21 mouse cellular contexts compared by ENCODE assay signal in the genomic region with DNA sequence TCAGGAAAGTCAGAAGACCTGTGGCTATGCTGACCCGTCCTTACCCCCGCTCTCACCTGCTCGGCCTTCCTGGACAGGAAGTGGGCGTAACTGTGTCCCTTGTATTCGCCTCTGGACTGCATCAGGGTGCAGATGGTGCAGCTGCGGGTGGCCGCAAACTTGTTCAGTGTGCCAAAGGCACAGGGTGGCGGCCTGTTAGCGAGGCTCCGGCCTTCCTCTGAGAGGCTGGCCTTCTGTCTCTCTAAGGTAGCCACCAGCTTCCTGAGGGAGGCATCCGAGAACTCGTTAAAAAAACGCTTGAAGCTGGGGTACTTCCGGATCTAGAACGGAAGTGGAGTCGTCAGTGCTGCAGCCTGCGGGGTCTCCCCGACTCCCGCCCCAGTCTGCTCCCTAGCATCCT. TPM values are rescaled to one million over a fixed set of nuclear protein-coding genes. Genes with fewer than 3 reads are reported as not detected.
DNase-seq lines count a peak whose midpoint lies in the region; ATAC-seq and TF ChIP-seq lines count a peak whose summit lies in the region.
"Had no signal": no experiment of that assay in that cellular context is flagged by ENCODE, and none has a peak within 500 bp of the region (broad histone marks: within the 10 kb centered on the region; RNA-seq: fewer than 3 reads in every experiment).

No protein-coding gene starts in this region.

- TF ChIP-seq CTCF in stomach, postnatal 0 days (IDR thresholded peaks at IDR 0.05; ENCODE audit: low read depth), result no peak

- H3K27me3 ChIP-seq in midbrain, embryonic 12.5 days, result no peaks in the 10 kb centered on the region
- H3K27me3 ChIP-seq in midbrain, embryonic 13.5 days, result no peaks in the 10 kb centered on the region
- H3K27me3 ChIP-seq in stomach, postnatal 0 days (ENCODE audit: control insufficient read depth, insufficient read depth, low read length), result no peaks in the 10 kb centered on the region
- H3K27me3 ChIP-seq: lung, embryonic 15.5 days; neural tube, embryonic 15.5 days; Patski had no signal

- no peaks in the 10 kb centered on the region for H3K36me3 ChIP-seq in midbrain, embryonic 12.5 days
- no peaks in the 10 kb centered on the region for H3K36me3 ChIP-seq in midbrain, embryonic 13.5 days
- no peaks in the 10 kb centered on the region for H3K36me3 ChIP-seq in ES-E14 (ENCODE audit: control insufficient read depth, insufficient read depth, low read length, poor library complexity, severe bottlenecking)
- H3K36me3 ChIP-seq in stomach, postnatal 0 days (ENCODE audit: control insufficient read depth, insufficient read depth, low read length), result no peaks in the 10 kb centered on the region
- H3K36me3 ChIP-seq: lung, embryonic 15.5 days; neural tube, embryonic 15.5 days had no signal

- in situ Hi-C loops in ES-E14 (cut with MboI; ENCODE audit: low sequenced_read_pairs in 2 of 2, unreplicated experiment in 2 of 2), result no loop called here

- H3K9me3 ChIP-seq in midbrain, embryonic 12.5 days, result no peaks in the 10 kb centered on the region
- no peaks in the 10 kb centered on the region for H3K9me3 ChIP-seq in midbrain, embryonic 13.5 days
- no peaks in the 10 kb centered on the region for H3K9me3 ChIP-seq in ES-E14 (ENCODE audit: control insufficient read depth, insufficient read depth, low read depth, low read length)
- no peaks in the 10 kb centered on the region for H3K9me3 ChIP-seq in stomach, postnatal 0 days (ENCODE audit: control insufficient read depth, low read length)
- H3K9me3 ChIP-seq: lung, embryonic 15.5 days; neural tube, embryonic 15.5 days had no signal

- H3K4me2 ChIP-seq in midbrain, embryonic 12.5 days (replicated peaks), result no peak overlapping the region
- H3K4me2 ChIP-seq in midbrain, embryonic 13.5 days (replicated peaks), result no peak overlapping the region
- no peak overlapping the region for H3K4me2 ChIP-seq in stomach, postnatal 0 days (replicated peaks; ENCODE audit: low read depth)
- H3K4me2 ChIP-seq: hindbrain, embryonic 14.5 days; lung, embryonic 15.5 days; neural tube, embryonic 15.5 days had no signal

- H3K9ac ChIP-seq in midbrain, embryonic 12.5 days (replicated peaks), result no peak overlapping the region
- H3K9ac ChIP-seq in midbrain, embryonic 13.5 days (replicated peaks), result no peak overlapping the region
- H3K9ac ChIP-seq in ES-E14 (ENCODE audit: insufficient read depth, low read depth, low read length, poor library complexity, severe bottlenecking), result peak overlapping the region; percentile 23; the same call in 1 of the 2 replicates
- no peak overlapping the region for H3K9ac ChIP-seq in stomach, postnatal 0 days (ENCODE audit: low read length)
- H3K9ac ChIP-seq: hindbrain, embryonic 14.5 days; lung, embryonic 15.5 days; neural tube, embryonic 15.5 days had no signal

- H3K4me3 ChIP-seq in midbrain, embryonic 12.5 days, result no peak overlapping the region
- no peak overlapping the region for H3K4me3 ChIP-seq in midbrain, embryonic 13.5 days (replicated peaks)
- peak overlapping the region; percentile 27 to 31 for H3K4me3 ChIP-seq in ES-E14 (ENCODE audit: insufficient read depth in 1 of 2, low read depth in 1 of 2, low read length in 2 of 2, poor library complexity in 1 of 2, severe bottlenecking in 1 of 2)
- no peak overlapping the region for H3K4me3 ChIP-seq in stomach, postnatal 0 days (ENCODE audit: low read depth, low read length)
- H3K4me3 ChIP-seq: lung, embryonic 15.5 days; neural tube, embryonic 15.5 days had no signal

- ATAC-seq in midbrain, embryonic 12.5 days (ENCODE audit: low FRiP score, low read depth), result no peak
- ATAC-seq in midbrain, embryonic 13.5 days, result no peak
- ATAC-seq in stomach, postnatal 0 days (ENCODE audit: low FRiP score, low TSS enrichment), result peak; percentile 35; the same call in 1 of the 2 replicates
- ATAC-seq: intestine, postnatal 0 days; Patski had no signal

- peaks cover 10% of the 10 kb centered on the region for H3K4me1 ChIP-seq in midbrain, embryonic 12.5 days
- peaks cover 15% of the 10 kb centered on the region for H3K4me1 ChIP-seq in midbrain, embryonic 13.5 days (replicated peaks)
- H3K4me1 ChIP-seq in ES-E14 (ENCODE audit: control insufficient read depth in 2 of 2, insufficient read depth in 2 of 2, low read length in 2 of 2, poor library complexity in 1 of 2), result peaks cover 9 to 14% of the 10 kb centered on the region in 2 experiments
- no peaks in the 10 kb centered on the region for H3K4me1 ChIP-seq in stomach, postnatal 0 days (replicated peaks; ENCODE audit: control insufficient read depth, insufficient read depth)
- H3K4me1 ChIP-seq: lung, embryonic 15.5 days had no signal

- no peak for TF ChIP-seq EP300 in stomach, postnatal 0 days (optimal IDR thresholded peaks at IDR 0.05)

- 0 out of 2 replicates have a peak overlapping the region, but pooled peaks have one; percentile 15 for H3K27ac ChIP-seq in midbrain, embryonic 12.5 days (replicated peaks)
- H3K27ac ChIP-seq in midbrain, embryonic 13.5 days, result no peak overlapping the region
- H3K27ac ChIP-seq in ES-E14 (ENCODE audit: insufficient read depth, low read depth, low read length, poor library complexity, severe bottlenecking), result no peak overlapping the region
- no peak overlapping the region for H3K27ac ChIP-seq in stomach, postnatal 0 days (replicated peaks)
- H3K27ac ChIP-seq: hindbrain, embryonic 14.5 days; lung, embryonic 15.5 days; neural tube, embryonic 15.5 days had no signal

- 84% methylated on average over 19 of the region's 19 CpGs for WGBS in midbrain, embryonic 12.5 days
- 83% methylated on average over 19 of the region's 19 CpGs for WGBS in midbrain, embryonic 13.5 days
- WGBS in stomach, postnatal 0 days, result 72% methylated on average over 19 of the region's 19 CpGs

- DNase-seq in ES-E14 (ENCODE audit: low read depth, low spot score), result no peak
- DNase-seq in cerebellum, adult 8-10 months, result peak; percentile 64
- no peak for DNase-seq in stomach, postnatal 0 days (ENCODE audit: low spot score)
- no peak for DNase-seq in spleen, adult 12 weeks (ENCODE audit: low spot score)
- DNase-seq in gastrocnemius, postnatal 4 days (ENCODE audit: low spot score in 2 of 2), result no peak
- DNase-seq: kidney, postnatal 10 days had no signal

TF ChIP-seq in ES-E14, 5 proteins besides CTCF, POLR2A, EP300 and RAD21:
- TF ChIP-seq ZC3H11A (IDR thresholded peaks at IDR 0.05; ENCODE audit: borderline replicate concordance, low read depth, low read length) (no peak), HCFC1 (IDR thresholded peaks at IDR 0.05; ENCODE audit: borderline replicate concordance, insufficient read depth, low read length) (no peak), MAFK (IDR thresholded peaks at IDR 0.05; ENCODE audit: insufficient read depth, low read depth, low read length) (no peak), CHD2 (IDR thresholded peaks at IDR 0.05; ENCODE audit: low read depth, low read length) (no peak), ZNF384 (IDR thresholded peaks at IDR 0.05; ENCODE audit: low read depth, low read length) (no peak)

RNA-seq across cellular contexts. Expression of a gene that starts 15.7 kb away (rescaled TPM):
- polyA plus RNA-seq in midbrain, embryonic 12.5 days (2016; fragmentation: Nextera tagmentation; extraction: Ambion mirVana), result 0.15 and 0.26 TPM in 2 replicates
- 0.44 and 1.1 TPM in 2 replicates for polyA plus RNA-seq in midbrain, embryonic 13.5 days (2015; fragmentation: Nextera tagmentation; extraction: Ambion mirVana)
- total RNA-seq in ES-E14 (2012; rRNA removed), result 1.2 and 1.4 TPM in 2 replicates
- polyA plus RNA-seq in stomach, postnatal 0 days (2015; fragmentation: Nextera tagmentation; extraction: Ambion mirVana), result 1.2 and 2.2 TPM in 2 replicates
- under 1 TPM; 0.56 to 0.57 TPM for total RNA-seq in gastrocnemius, postnatal 4 days (2021)

RNA-seq across cellular contexts. Expression of a gene that starts 41.2 kb away (rescaled TPM):
- polyA plus RNA-seq in midbrain, embryonic 12.5 days (2016; fragmentation: Nextera tagmentation; extraction: Ambion mirVana), result not detected in 2 replicates
- not detected in 2 replicates for polyA plus RNA-seq in midbrain, embryonic 13.5 days (2015; fragmentation: Nextera tagmentation; extraction: Ambion mirVana)
- total RNA-seq in ES-E14 (2012; rRNA removed), result 0.05 and 0.27 TPM in 2 replicates
- polyA plus RNA-seq in stomach, postnatal 0 days (2015; fragmentation: Nextera tagmentation; extraction: Ambion mirVana), result 12.7 TPM in 2 replicates
- total RNA-seq in gastrocnemius, postnatal 4 days (2021), result not detected
- total RNA-seq: liver, adult 2 months; megakaryocyte-erythroid progenitor cell, adult 5-6 weeks had no signal
- polyA plus RNA-seq: forebrain, embryonic 11.5 days; heart, embryonic 14.5 days; hindbrain, embryonic 14.5 days; liver, adult 2 months; lung, embryonic 15.5 days; Patski had no signal

RNA-seq across cellular contexts. Expression of a gene that starts 44.2 kb away (rescaled TPM):
- 0.30 TPM in 1 of 2 replicates, not detected in the other for polyA plus RNA-seq in midbrain, embryonic 12.5 days (2016; fragmentation: Nextera tagmentation; extraction: Ambion mirVana)
- polyA plus RNA-seq in midbrain, embryonic 13.5 days (2015; fragmentation: Nextera tagmentation; extraction: Ambion mirVana), result not detected in 2 replicates
- 0.36 and 1.4 TPM in 2 replicates for total RNA-seq in ES-E14 (2012; rRNA removed)
- polyA plus RNA-seq in stomach, postnatal 0 days (2015; fragmentation: Nextera tagmentation; extraction: Ambion mirVana), result 0.18 TPM in 1 of 2 replicates, not detected in the other
- total RNA-seq in gastrocnemius, postnatal 4 days (2021), result not detected
- total RNA-seq: left cerebral cortex, postnatal 14 days; liver, adult 2 months; megakaryocyte-erythroid progenitor cell, adult 5-6 weeks had no signal
- polyA plus RNA-seq: embryonic facial prominence, embryonic 14.5 days; frontal cortex, adult 2 months; heart, embryonic 14.5 days; hindbrain, embryonic 14.5 days; intestine, postnatal 0 days; liver, adult 2 months; neural tube, embryonic 15.5 days; Patski; urinary bladder, adult 2 months had no signal

RNA-seq across cellular contexts. Expression of a gene that starts 52.3 kb away (rescaled TPM):
- 115 and 116 TPM in 2 replicates for polyA plus RNA-seq in midbrain, embryonic 12.5 days (2016; fragmentation: Nextera tagmentation; extraction: Ambion mirVana)
- polyA plus RNA-seq in midbrain, embryonic 13.5 days (2015; fragmentation: Nextera tagmentation; extraction: Ambion mirVana), result 97.3 and 97.9 TPM in 2 replicates
- 39.6 and 46.9 TPM in 2 replicates for total RNA-seq in ES-E14 (2012; rRNA removed)
- 37.6 and 38.3 TPM in 2 replicates for polyA plus RNA-seq in stomach, postnatal 0 days (2015; fragmentation: Nextera tagmentation; extraction: Ambion mirVana)
- 10 to 100 TPM; 60.7 to 64.6 TPM for total RNA-seq in gastrocnemius, postnatal 4 days (2021)

Comparison
In these comparisons a context has a peak if more than half of its experiments do, and no peak if none do; other contexts are left out.
1. H3K4me3 ChIP-seq: peak in ES-E14 (2 of 2); none in midbrain, embryonic 12.5 days (single experiment), midbrain, embryonic 13.5 days (single experiment) and stomach, postnatal 0 days (single experiment).
2. RNA of a gene that starts 41.2 kb away (polyA plus RNA-seq): 12.7 TPM in stomach, postnatal 0 days; not detected in midbrain, embryonic 12.5 days and not detected in midbrain, embryonic 13.5 days; every median in the first group is over 10 times any median in the second.